Mouse (Mus musculus): ENCODE data around the gene Eif2ak4.

Gene Eif2ak4

GRCm38 (mm10) chr2:118406811-118407210, 18.4 kb downstream of the Eif2ak4 start:
- no peak for DNase-seq

DNA sequence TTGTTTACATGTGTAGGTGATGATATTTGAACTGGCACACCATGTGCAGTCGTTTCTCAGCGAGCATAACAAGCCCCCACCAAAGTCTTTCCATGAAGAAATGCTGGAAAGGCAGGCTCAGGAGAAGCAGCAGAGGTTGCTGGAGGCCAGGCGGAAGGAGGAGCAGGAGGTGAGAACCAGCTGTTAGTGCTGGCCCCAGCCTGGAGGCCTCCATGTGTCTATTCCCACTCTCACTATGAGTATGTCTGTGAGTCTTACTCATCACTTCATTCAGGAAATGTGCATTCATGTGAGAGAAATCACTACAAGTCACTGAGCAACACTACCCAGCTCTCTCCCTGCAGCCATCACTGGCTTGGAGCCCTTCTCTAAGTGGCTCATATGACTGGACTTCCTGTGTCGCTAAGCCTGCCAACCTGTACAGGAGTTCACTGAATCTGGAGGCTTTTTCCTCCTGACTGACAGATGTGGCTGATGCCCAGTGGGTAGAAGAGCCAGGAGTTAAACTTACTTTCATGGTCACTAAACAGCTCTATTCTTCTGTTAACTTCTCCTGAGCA, 20.0 kb downstream of the Eif2ak4 start:
- DNase-seq, result no peak

DNA sequence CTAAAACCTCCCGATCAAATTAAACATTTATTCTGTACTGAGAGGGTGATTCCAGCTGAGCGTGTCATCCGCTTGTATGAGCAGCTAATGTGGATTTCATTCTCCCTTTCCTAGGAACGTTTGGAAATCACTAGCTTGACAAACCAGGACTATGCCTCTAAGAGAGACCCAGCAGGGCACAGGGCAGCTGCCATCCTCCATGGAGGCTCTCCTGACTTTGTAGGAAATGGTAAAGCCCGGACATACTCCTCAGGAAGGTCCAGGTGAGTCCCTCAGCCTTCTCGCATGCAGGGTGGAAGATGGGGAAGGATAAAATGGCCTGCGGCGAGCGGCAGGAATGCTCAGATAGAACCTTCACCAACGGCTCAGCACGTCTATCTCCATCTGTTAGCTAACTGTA, 24.4 kb downstream of the Eif2ak4 start:
- no peak for DNase-seq

DNA sequence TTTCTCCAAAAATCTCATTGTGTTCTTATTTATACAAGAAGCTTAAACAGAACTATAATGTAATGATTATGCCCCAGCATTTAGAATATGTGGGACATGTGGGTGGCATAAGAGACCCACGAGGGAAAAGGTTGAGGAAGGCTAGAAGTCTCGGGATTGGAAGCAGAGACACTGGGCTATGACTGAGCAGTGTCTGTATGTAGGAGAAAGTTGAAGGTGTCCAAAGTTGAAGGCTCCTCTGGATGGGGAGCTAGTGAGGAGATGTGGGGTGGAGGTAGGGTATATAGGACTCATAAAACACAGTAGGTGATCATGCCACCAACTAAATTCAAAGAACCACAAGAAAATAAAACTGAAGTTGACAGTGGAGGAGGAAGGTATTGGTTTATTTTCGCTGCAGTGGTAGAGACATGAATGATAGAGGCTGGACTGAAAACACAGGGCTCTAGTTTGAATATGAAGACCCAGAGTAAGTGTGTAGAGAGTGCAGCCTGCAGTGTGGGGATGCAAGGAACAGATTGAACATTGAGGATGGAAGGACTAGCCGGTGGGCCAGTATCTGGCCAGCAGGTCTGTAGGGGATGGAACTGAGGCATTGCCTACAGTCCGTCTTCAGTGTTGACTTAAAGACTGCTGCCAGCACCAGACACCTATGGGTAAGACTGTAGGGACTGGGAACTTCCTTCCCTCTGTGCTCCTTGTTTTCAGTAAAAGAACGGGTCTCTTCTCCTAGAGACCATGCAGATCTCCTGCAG, 27.4 kb downstream of the Eif2ak4 start:
- DNase-seq, result no peak

DNA sequence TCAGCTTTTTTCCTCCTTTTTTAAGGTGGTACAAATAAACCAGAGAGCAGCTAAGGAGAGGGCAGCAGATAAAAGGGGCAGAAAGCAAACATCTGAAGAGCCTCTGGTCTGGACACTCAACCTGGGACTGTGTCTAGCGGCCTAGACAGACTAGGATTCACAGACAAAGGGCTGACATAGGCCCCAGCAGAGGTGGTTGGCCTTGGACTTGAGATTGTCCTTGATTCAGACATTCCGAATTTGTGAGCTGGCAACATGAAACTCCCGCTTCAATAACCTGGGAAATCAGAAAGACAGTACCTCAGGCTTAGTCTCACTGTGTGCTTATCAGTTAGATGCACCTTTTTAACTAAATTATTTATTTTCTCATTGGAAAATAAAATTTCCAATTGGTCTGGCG, 29.7 kb downstream of the Eif2ak4 start:
- no peak for DNase-seq

DNA sequence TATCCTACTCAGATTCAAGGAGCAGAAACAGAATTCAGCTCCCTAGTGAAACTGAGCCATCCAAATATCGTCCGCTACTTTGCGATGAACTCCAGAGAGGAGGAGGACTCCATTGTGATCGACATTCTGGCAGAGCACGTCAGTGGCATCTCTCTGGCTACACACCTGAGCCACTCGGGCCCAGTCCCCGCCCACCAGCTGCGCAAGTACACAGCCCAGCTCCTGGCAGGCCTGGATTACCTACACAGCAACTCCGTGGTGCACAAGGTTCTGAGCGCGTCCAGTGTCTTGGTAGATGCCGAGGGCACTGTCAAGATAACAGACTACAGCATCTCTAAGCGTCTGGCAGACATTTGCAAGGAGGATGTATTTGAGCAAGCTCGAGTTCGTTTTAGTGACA, 33.5 kb downstream of the Eif2ak4 start:
- DNase-seq, result peak; percentile 53 to 63

GRCm38 (mm10) chr2:118422385-118422784, 34.0 kb downstream of the Eif2ak4 start:
- DNase-seq, result peak; percentile 22 to 41

DNA sequence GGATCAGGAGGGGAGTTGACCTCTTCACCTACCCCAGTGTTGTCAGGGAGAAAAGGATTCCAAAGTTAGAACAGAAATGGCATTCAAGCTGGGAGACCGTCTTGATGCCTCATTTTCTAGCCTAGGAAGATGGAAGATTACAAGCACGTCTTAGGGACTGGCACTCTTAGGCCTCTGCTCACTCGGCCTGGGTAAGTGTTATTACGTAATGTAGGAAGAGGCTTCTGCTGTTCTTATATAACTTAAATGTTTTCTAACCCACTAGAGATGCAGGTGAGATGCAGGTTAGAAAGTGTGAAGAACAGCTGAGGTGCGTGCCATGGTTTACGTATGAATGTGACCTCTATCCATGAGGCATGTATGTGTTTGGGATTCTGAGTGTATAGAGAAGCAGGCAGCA, 39.9 kb downstream of the Eif2ak4 start:
- peak; percentile 21 to 38 for DNase-seq

DNA sequence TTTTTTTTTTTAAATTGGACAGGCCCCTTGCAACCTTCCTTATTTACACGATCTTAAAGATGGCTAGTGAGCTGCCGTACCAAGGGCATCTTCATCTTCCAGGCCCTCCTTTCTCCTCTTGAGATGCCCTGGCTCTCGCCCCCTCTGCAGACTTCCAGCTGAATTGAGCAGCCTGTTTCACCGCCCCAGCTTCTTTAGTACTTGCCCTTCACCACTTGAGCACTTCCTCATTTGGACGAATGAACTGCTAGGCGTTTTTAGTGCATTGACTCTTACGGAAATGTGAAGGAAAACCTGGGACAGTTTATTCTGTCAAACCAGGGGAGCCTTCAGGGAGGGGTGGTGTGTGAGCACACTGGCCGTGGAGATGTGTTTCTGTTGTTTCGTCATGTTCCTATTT, 40.9 kb downstream of the Eif2ak4 start:
- DNase-seq, result no peak

GRCm38 (mm10) chr2:118430630-118431029, 42.2 kb downstream of the Eif2ak4 start:
- no peak for DNase-seq

DNA sequence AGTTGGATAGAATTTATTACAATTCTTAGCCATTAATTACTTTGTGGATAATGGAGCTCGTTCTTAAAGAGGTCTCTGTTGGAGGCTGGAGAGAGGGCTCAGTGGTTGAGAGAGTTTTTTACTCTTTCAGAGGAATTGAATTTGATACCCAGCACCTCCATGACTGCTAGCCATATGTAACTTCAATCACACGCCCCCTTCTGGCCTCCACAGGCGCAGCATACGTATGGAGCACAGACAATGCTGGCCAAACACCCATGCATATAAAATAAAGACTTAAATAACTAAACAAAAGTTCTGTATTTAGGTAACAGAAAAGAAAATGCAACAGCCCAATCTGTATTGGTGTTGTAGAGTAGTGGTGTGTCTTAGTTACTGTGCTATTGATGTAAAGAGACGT, 43.2 kb downstream of the Eif2ak4 start:
- DNase-seq, result peak in 1 of 2 experiments; percentile 37

DNA sequence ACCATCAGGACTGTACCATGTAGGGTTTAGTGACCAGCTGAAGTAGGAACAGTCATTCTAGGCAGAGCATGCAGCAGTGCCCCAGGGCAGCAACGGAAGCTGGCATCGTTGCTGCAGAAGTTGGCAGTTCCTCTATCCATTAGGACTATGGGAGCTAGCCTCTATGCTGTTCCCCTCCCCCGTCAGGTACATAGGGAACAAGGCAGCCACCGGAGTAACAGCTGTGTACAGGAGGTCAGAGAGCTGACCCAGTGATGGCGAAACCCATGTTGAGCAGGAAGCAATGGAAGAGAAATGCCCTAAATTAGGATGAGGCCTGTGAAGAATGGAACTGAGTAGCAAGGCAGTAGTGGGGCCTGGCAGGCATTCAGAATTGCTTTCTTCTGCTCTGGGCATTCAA, 53.8 kb downstream of the Eif2ak4 start:
- peak in 1 of 2 experiments; percentile 10 for DNase-seq

GRCm38 (mm10) chr2:118442723-118443122, 54.3 kb downstream of the Eif2ak4 start:
- DNase-seq, result no peak

DNA sequence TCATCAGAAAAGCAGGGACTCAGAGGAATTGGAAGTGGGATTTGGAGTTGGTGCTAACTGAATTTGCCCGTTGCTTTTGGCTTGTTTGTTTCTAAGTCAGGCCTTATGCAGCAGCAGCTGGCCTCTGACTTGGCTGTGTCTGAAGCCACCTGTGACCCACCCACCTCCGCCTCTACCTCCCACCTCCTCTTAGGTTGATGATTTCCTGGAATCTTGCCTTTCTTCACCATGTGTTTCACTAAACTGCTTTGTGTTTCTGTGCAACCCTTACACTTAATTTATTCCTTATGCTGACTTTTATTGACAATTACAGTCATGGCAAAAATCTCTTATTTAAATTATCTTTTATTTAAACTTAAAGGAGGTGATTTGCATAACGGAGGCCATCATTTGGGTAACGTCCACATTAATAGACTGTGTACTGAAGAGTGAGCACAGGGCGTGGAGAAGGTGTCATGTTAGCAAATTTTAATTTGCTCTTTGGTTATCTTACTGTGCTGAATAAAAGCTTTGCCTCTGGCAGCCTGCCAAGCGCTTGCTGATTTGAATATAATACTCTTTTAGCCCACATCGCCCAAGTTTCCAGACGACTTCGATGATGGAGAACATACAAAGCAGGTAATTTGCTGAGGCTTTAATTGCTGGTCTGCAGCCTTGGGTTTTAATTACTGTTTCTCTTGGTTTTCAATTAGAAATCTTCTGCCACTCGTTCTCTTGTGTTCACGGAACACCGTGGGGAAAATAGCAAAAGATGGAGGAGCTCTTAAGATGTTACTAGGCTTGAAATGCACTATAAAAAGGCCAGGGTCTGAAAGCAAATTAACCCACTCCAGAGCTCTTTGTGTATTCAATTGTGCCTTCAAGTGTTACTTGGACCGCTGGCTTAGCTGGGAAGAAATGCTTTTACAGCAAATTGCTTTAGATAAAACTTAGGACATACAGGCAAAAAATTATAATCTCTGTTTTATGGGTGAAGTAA, 57.6 kb downstream of the Eif2ak4 start:
- DNase-seq, result no peak

GRCm38 (mm10) chr2:118448181-118448580, 59.8 kb downstream of the Eif2ak4 start:
- DNase-seq, result no peak

DNA sequence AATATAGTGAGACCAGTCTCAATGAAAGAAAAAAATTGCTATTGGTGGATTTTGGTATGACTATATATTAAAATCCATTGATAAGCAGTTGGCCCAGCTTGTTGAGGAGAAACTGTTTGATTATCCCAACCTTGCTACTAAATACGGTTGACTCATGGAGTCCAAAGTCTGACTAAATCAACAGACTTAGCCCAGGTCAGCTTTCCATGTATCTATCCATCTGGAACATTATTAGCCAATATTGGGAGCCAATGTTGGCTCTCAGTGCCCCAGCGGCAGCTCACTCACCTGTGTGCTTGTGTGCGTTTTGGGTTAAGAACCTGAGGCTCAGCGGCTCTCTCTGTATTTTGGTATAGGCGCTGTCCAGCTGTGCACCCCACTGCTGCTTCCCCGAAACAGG, 62.6 kb downstream of the Eif2ak4 start:
- DNase-seq, result no peak

GRCm38 (mm10) chr2:118457029-118457428, 68.6 kb downstream of the Eif2ak4 start:
- no peak for DNase-seq

DNA sequence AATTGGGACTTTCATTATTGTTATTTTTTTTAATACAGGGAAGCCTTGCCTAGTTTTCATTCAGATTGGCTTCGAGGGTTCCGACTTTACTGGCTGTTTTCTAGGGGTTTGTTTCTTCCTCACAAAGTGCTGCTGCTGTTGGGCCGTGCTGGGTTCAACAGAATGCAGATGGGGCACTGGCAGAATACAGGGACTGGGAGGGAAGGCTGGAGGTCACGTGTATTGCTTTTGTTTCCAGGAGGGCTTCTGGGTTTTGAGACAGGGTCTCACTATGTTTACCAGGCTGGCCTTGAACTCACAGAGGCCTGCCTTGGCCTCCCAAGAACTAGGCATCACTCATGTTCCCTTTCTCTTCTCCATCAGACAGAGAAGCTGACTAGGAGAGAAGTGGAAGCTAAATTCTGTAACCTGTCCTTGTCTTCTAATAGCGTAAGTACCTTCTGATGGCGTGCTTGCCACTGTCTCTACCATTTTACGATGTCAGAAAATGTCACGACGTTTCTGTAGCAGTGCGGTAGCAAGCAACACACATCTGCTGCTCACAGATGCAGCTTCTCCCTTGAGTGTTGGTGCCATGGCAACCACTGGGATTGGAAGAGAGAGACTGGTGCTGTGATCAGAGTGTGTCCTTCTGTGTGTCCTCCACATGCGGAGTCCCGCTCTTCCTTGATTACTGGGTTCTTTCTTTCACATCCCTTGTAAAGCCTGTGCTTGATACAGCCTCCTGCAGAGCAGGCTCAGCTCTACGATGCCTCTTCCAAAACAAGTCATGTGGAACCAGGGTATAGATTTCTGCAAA, 69.2 kb downstream of the Eif2ak4 start:
- no peak for DNase-seq

DNA sequence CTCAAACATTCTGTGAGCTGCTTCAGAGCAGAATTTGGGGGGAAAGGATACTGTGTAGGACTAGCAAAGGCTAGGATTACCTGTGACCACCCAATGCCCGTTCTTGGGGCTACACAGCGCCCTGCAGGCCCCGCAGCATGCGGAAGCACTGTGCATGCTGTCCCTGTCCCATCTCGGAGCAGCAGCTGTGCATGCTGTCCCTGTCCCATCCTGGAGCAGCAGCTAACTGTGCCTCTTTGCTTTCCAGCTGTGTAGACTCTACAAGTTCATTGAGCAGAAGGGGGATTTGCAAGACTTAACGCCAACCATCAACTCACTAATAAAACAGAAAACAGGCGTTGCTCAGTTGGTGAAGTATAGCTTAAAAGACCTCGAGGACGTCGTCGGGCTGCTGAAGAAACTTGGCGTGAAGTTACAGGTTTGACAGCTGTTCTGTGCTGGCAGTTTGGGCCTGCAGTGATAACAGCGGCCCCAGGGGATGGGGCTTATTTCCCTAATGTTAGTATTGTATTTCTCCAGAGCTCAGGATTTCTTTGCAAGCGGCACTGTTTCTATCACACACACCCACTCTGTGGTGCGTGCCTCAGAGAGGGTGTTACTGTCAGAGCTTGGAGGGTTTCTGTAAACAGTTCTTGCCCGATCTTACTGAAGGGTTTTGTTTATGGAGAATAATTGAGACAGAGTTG, 73.2 kb downstream of the Eif2ak4 start:
- peak in 1 of 2 experiments; percentile 9 for DNase-seq

DNA sequence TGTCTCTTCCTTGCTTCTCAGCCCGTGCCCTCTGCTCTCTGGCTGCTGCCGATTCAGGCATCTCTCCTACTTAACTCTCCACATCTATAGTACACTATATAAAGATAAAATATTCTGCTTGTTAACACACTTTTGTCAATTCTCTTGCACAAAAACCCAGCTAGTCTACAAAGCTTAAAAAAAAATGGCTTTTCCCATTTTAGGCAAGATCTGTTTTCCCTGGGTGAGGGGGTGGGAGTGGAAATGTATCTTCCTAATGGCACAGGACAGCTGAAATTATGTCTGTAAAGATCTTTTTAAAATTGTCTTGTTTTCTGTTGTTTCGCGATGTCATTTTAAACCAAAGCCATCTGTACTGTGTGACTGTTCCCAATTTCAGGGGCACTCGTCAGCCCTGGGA, 75.1 kb downstream of the Eif2ak4 start:
- DNase-seq, result no peak

DNA sequence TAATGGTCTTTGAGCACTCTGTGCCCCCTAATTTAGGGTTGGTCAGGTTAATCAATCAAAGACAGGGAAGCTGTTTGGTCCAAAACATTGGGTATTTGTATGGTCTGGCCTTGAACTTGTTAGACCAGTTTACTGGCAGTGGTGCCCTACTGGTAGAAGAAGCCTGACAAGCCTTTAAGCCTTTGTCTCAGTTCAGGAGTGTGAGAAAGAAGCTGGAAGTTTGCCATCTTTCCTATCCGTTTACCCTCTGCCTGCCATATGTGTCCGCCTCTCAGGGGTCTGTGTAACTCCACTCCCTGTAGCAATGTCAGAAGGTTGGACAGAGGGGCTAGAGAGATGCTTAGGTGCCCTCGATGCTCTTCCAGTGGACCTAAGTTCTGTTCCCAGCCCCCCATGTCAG, 76.0 kb downstream of the Eif2ak4 start:
- no peak for DNase-seq

- no peak for DNase-seq
These were observed 77.5 kb downstream of the Eif2ak4 start for GRCm38 (mm10) chr2:118465894-118466293.
